Mouse (Mus musculus) heart, embryonic 12.5 days (tissue): ENCODE data around the gene Lmbrd1. TPM values are rescaled to one million over a fixed set of nuclear protein-coding genes. Genes with fewer than 3 reads are reported as not detected.
"Not testable (repeated sequence)": the region's sequence is repeated elsewhere in the genome, so short reads cannot be mapped to it uniquely, and the experiment has no call there.

Experiments used
- ATAC-seq: fragments of 200-750 bp; cut with Nextera tagmentation; 2 replicates; pipeline ENCODE4 v1.8.0; 2017; ENCODE audit warnings: moderate TSS enrichment, moderate library complexity; ENCODE audit not compliant: insufficient number of reproducible peaks, low FRiP score
- H3K27ac ChIP-seq: fragments of 300-500 bp; sonication (generic); 2 replicates; pipeline ENCODE4 v1.5.1; 2016; ENCODE audit warnings: mild to moderate bottlenecking, moderate library complexity; ENCODE audit not compliant: poor library complexity, severe bottlenecking
- H3K27me3 ChIP-seq: fragments of 300-500 bp; sonication (generic); replicated peaks from 2 replicates; pipeline ENCODE4 v1.6.1; 2016; ENCODE audit warnings: mild to moderate bottlenecking, moderate library complexity
- H3K36me3 ChIP-seq: fragments of 300-500 bp; sonication (generic); 2 replicates; pipeline ENCODE4 v1.6.1; 2016; ENCODE audit warnings: mild to moderate bottlenecking, moderate library complexity
- H3K4me1 ChIP-seq: fragments of 300-500 bp; sonication (generic); replicated peaks from 2 replicates; pipeline ENCODE4 v1.6.1; 2016; ENCODE audit warnings: mild to moderate bottlenecking
- H3K4me2 ChIP-seq: fragments of 300-500 bp; sonication (generic); 2 replicates; pipeline ENCODE4 v1.6.1; 2016; ENCODE audit warnings: mild to moderate bottlenecking, moderate library complexity
- H3K4me3 ChIP-seq: fragments of 300-500 bp; sonication (generic); 2 replicates; pipeline ENCODE4 v1.5.1; 2016; ENCODE audit warnings: mild to moderate bottlenecking
- H3K9ac ChIP-seq: fragments of 300-500 bp; sonication (generic); 2 replicates; pipeline ENCODE4 v1.6.1; 2016; ENCODE audit warnings: mild to moderate bottlenecking, moderate library complexity
- H3K9me3 ChIP-seq: fragments of 300-500 bp; sonication (generic); replicated peaks from 2 replicates; pipeline ENCODE4 v1.6.1; 2016; ENCODE audit warnings: mild to moderate bottlenecking, moderate library complexity
- WGBS: fragments of 180-500 bp; shearing (Covaris S2); methylation state at CpG from one replicate; pipeline ENCODE4 v1.1.7; 2016; 5-methylcytosine and 5-hydroxymethylcytosine counted together
- polyA plus RNA-seq: library from polyadenylated mRNA; unstranded; fragments of >200 nt; fragmentation: Nextera tagmentation; extraction: Ambion mirVana; gene quantifications from 2 replicates; pipeline ENCODE4 v1.2.1, GENCODE M21; 2016

The Lmbrd1 gene
- polyA plus RNA-seq, 1 experiment from 2014 or later = 28.9 TPM

GRCm38 (mm10) chr1:24776576-24776975 is 98.1 kb downstream of the Lmbrd1 start:
- 87% methylated on average over 2 of the region's 2 CpGs for WGBS
- H3K4me2 ChIP-seq = no peak overlapping the region
- no peaks in the 10 kb centered on the region for H3K27me3 ChIP-seq
- no peaks in the 10 kb centered on the region for H3K4me1 ChIP-seq
- no peak overlapping the region for H3K9ac ChIP-seq
- no peak overlapping the region for H3K27ac ChIP-seq
- H3K9me3 ChIP-seq = no peaks in the 10 kb centered on the region
- no peaks in the 10 kb centered on the region for H3K36me3 ChIP-seq
- H3K4me3 ChIP-seq = no peak overlapping the region
- no peak for ATAC-seq

- H3K9ac ChIP-seq = no peak overlapping the region
- no peaks in the 10 kb centered on the region for H3K27me3 ChIP-seq
- no peak overlapping the region for H3K4me3 ChIP-seq
- H3K36me3 ChIP-seq = no peaks in the 10 kb centered on the region
- 0 out of 2 replicates have a peak, but pooled peaks cover 2% of the 10 kb centered on the region for H3K9me3 ChIP-seq
- H3K27ac ChIP-seq = no peak overlapping the region
- no peaks in the 10 kb centered on the region for H3K4me1 ChIP-seq
- ATAC-seq = no peak
- no peak overlapping the region for H3K4me2 ChIP-seq
- WGBS = 80% methylated on average over 6 of the region's 6 CpGs
Measured at GRCm38 (mm10) chr1:24793168-24793567, 114.7 kb downstream of the Lmbrd1 start.

GRCm38 (mm10) chr1:24807971-24808370 is 129.5 kb downstream of the Lmbrd1 start:
- H3K9me3 ChIP-seq, H3K27me3 ChIP-seq, H3K4me2 ChIP-seq, H3K4me3 ChIP-seq, H3K9ac ChIP-seq, H3K27ac ChIP-seq, ATAC-seq, H3K36me3 ChIP-seq, H3K4me1 ChIP-seq: not testable (repeated sequence)
- WGBS = 92% methylated on average over 21 of the region's 21 CpGs

Other genes starting within 250 kb of the Lmbrd1 start
- 0.08 and 0.14 TPM in 2 replicates for gene Col19a1, start 91.2 kb upstream of the Lmbrd1 start, polyA plus RNA-seq